Mouse (Mus musculus) heart, postnatal 0 days (tissue): ENCODE measurements around the gene Nelfcd. TPM values are rescaled to one million over a fixed set of nuclear protein-coding genes. Genes with fewer than 3 reads are reported as not detected.

Source experiments
- ATAC-seq: fragments of 200-750 bp; cut with Nextera tagmentation; 2 replicates; pipeline ENCODE4 v1.8.0; 2017; ENCODE audit warnings: low read depth, moderate number of reproducible peaks, moderate library complexity; ENCODE audit not compliant: insufficient read depth
- DNase-seq: peaks from one replicate; pipeline ENCODE4 v3.0.0-alpha.2; 2016; ENCODE audit warnings: low spot score
- H3K27ac ChIP-seq: fragments of 300-500 bp; sonication (generic); 2 replicates; pipeline ENCODE4 v1.5.1; 2014; ENCODE audit warnings: low read depth, mild to moderate bottlenecking
- H3K27me3 ChIP-seq: fragments of 300-500 bp; sonication (generic); 2 replicates; pipeline ENCODE4 v1.6.1; 2014; ENCODE audit warnings: low read length, mixed read lengths; ENCODE audit not compliant: control insufficient read depth, insufficient read depth
- H3K36me3 ChIP-seq: fragments of 300-500 bp; sonication (generic); replicated peaks from 2 replicates; pipeline ENCODE4 v1.6.1; 2014; ENCODE audit warnings: low read length, mixed read lengths; ENCODE audit not compliant: control insufficient read depth, insufficient read depth
- H3K4me1 ChIP-seq: fragments of 300-500 bp; sonication (generic); 2 replicates; pipeline ENCODE4 v1.6.1; 2014; ENCODE audit warnings: antibody characterized with exemption; ENCODE audit not compliant: control insufficient read depth, insufficient read depth
- H3K4me2 ChIP-seq: fragments of 300-500 bp; sonication (generic); 2 replicates; pipeline ENCODE4 v1.6.1; 2014; ENCODE audit warnings: low read depth, mild to moderate bottlenecking, low read length, moderate library complexity
- H3K4me3 ChIP-seq: fragments of 300-500 bp; sonication (generic); 2 replicates; pipeline ENCODE4 v1.5.1; 2014; ENCODE audit warnings: low read depth, low read length
- H3K9ac ChIP-seq: fragments of 300-500 bp; sonication (generic); replicated peaks from 2 replicates; pipeline ENCODE4 v1.6.1; 2014; ENCODE audit warnings: low read depth, low read length, mixed read lengths
- H3K9me3 ChIP-seq: fragments of 300-500 bp; sonication (generic); replicated peaks from 2 replicates; pipeline ENCODE4 v1.6.1; 2016; ENCODE audit warnings: low read length; ENCODE audit not compliant: control insufficient read depth
- CTCF ChIP-seq: IDR thresholded peaks from 2 replicates; pipeline ENCODE4 v1.5.1; 2016; ENCODE audit warnings: antibody characterized with exemption, control low read depth, low read depth
- EP300 ChIP-seq: IDR thresholded peaks from 2 replicates; pipeline ENCODE4 v1.6.1; 2016; ENCODE audit warnings: antibody characterized with exemption, low read depth
- WGBS: fragments of 180-500 bp; shearing (Covaris S2); extraction: QIAGEN DNeasy Blood & Tissue Kit; methylation state at CpG from one replicate; pipeline ENCODE4 v1.1.7; 2014; 5-methylcytosine and 5-hydroxymethylcytosine counted together
- polyA plus RNA-seq: library from polyadenylated mRNA; unstranded; fragments of >200 nt; fragmentation: Nextera tagmentation; extraction: Ambion mirVana; gene quantifications from 2 replicates; pipeline ENCODE4 v1.2.1, GENCODE M21; 2015
- total RNA-seq: library from RNA; depleted of rRNA; stranded (reverse); fragments of >200 nt; gene quantifications from 2 replicates; pipeline ENCODE4 v1.2.3, GENCODE M21; 2014; ENCODE audit warnings: low replicate concordance

The Nelfcd gene
- total and polyA plus RNA-seq, 2 experiments from 2014 or later, result 30.1 to 60.4 TPM

DNA sequence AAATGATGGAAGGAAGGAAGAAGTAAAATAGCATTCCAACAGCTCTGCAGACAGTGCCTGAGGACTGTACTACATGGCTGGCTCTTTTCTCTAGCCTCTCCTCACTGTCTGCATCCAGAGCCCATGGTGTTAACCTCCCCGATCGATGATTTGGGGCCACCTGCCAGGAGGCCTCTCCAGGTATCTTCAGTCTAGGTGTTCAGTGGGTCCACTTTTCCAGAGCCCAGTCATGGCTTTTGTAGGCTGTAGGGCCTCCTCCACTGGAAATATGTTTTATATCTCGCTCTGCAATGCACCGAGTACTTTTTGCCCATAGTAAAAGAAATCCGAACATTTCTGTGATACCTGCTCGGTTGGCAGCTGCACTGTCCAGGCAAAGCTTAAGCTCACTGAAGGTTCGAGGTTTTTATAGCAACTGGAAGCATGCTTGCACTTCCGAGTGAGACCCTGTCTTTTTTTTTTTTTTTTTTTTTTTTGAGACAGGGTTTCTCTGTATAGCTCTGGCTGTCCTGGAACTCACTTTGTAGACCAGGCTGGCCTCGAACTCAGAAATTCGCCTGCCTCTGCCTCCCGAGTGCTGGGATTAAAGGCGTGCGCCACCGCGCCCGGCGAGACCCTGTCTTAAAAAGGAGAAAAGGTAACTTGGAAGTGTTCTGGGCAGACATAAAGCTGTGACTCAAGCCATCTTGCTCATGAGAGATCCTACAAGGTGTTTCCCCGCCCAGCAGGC, 438 bp upstream of the Nelfcd start:
- H3K27ac ChIP-seq, result no peak overlapping the region
- 46% methylated on average over 17 of the region's 18 CpGs for WGBS

DNA sequence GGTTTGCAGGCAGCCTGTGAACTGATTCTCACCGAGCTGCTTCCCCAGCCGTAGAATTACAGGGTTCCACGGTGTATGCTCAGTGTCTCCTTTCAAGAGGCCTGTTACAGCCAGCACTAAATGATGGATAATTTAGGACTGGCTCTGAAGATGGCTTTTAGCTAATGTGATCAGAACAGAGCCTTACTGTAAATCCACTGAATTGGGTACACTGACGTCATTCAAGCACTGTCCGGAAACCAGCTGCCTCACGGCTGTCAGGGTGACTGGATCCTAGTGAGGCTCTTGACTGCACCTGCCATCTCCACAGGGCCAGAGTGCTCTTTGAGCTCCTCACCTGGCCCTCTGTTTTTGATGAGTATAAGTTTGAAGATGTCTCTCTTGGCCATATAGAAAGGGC, 5.5 kb downstream of the Nelfcd start:
- TF ChIP-seq EP300 (no peak), CTCF (no peak)
- ATAC-seq (no peak), DNase-seq (no peak)
- Histone ChIP-seq H3K36me3 (peaks cover 50% of the 10 kb centered on the region), H3K4me1 (peaks cover 7% of the 10 kb centered on the region), H3K9ac (no peak overlapping the region), H3K27ac (no peak overlapping the region), H3K4me2 (no peak overlapping the region), H3K9me3 (no peaks in the 10 kb centered on the region), H3K4me3 (no peak overlapping the region), H3K27me3 (no peaks in the 10 kb centered on the region)
- 84% methylated on average over 6 of the region's 6 CpGs for WGBS

More for the DNA sequence above, 438 bp upstream of the Nelfcd start:
- no peak for DNase-seq
- H3K4me3 ChIP-seq, result peak overlapping the region; percentile 98
- H3K9ac ChIP-seq, result no peak overlapping the region
- no peak overlapping the region for H3K4me2 ChIP-seq
- peaks cover 10% of the 10 kb centered on the region for H3K4me1 ChIP-seq
- no peaks in the 10 kb centered on the region for H3K36me3 ChIP-seq
- H3K9me3 ChIP-seq, result no peaks in the 10 kb centered on the region
- TF ChIP-seq CTCF (no peak), EP300 (no peak)
- no peak for ATAC-seq
- H3K27me3 ChIP-seq, result no peaks in the 10 kb centered on the region

GRCm38 (mm10) chr2:174424301-174425085, 8.9 kb downstream of the Nelfcd start:
- no peak for TF ChIP-seq CTCF
- TF ChIP-seq EP300, result no peak
- ATAC-seq, result no peak
- H3K27me3 ChIP-seq, result no peaks in the 10 kb centered on the region
- H3K4me2 ChIP-seq, result no peak overlapping the region
- peaks cover 80% of the 10 kb centered on the region for H3K36me3 ChIP-seq
- H3K9me3 ChIP-seq, result no peaks in the 10 kb centered on the region
- H3K4me3 ChIP-seq, result no peak overlapping the region
- no peaks in the 10 kb centered on the region for H3K4me1 ChIP-seq
- WGBS, result 86% methylated on average over 11 of the region's 11 CpGs
- H3K9ac ChIP-seq, result no peak overlapping the region
- H3K27ac ChIP-seq, result no peak overlapping the region
- DNase-seq, result no peak

GRCm38 (mm10) chr2:174426856-174427255, 11.3 kb downstream of the Nelfcd start:
- Histone ChIP-seq H3K4me1 (no peaks in the 10 kb centered on the region), H3K4me2 (no peak overlapping the region), H3K27ac (no peak overlapping the region), H3K27me3 (no peaks in the 10 kb centered on the region), H3K36me3 (peaks cover 71% of the 10 kb centered on the region), H3K9ac (no peak overlapping the region), H3K9me3 (no peaks in the 10 kb centered on the region), H3K4me3 (no peak overlapping the region)
- WGBS, result 92% methylated on average over 12 of the region's 12 CpGs
- DNase-seq (no peak), ATAC-seq (no peak)
- no peak for TF ChIP-seq EP300
- no peak for TF ChIP-seq CTCF

GRCm38 (mm10) chr2:174428076-174428835, 12.7 kb downstream of the Nelfcd start:
- Histone ChIP-seq H3K27me3 (no peaks in the 10 kb centered on the region), H3K4me3 (no peak overlapping the region), H3K27ac (no peak overlapping the region), H3K9ac (no peak overlapping the region), H3K4me1 (no peaks in the 10 kb centered on the region), H3K36me3 (peaks cover 57% of the 10 kb centered on the region), H3K9me3 (no peaks in the 10 kb centered on the region), H3K4me2 (no peak overlapping the region)
- WGBS, result 83% methylated on average over 18 of the region's 18 CpGs
- TF ChIP-seq EP300 (no peak), CTCF (no peak)
- DNase-seq (no peak), ATAC-seq (no peak)
